Mouse (Mus musculus) C2C12 (cell line): ENCODE data around the gene Gm49510.

Experiments used
- CEBPB ChIP-seq: IDR thresholded peaks from one replicate; pipeline ENCODE4 v1.6.1; 2011; ENCODE audit warnings: low read depth, mild to moderate bottlenecking, control low read depth, moderate library complexity
- CTCF ChIP-seq: IDR thresholded peaks from one replicate; pipeline ENCODE4 v1.5.1; 2011; ENCODE audit not compliant: control insufficient read depth, insufficient read depth, insufficient read length
- MYOG ChIP-seq: IDR thresholded peaks from one replicate; pipeline ENCODE4 v1.6.1; 2011; ENCODE audit not compliant: control insufficient read depth, insufficient read length; ENCODE audit errors: extremely low read depth

GRCm38 (mm10) chr15:78875537-78875936 is 23.9 kb upstream of the Gm49510 start:
- TF ChIP-seq CTCF, result no peak
- no peak for TF ChIP-seq CEBPB
- no peak for TF ChIP-seq MYOG
